Mouse (Mus musculus) small intestine, adult 2 months (tissue): ENCODE results near the gene Plekhf1. TPM values are rescaled to one million over a fixed set of nuclear protein-coding genes. Genes with fewer than 3 reads are reported as not detected.

ENCODE experiments used
- H3K27ac ChIP-seq: fragments of 200-500 bp; 2 replicates; pipeline ENCODE4 v1.5.1; 2012; ENCODE audit warnings: low read depth, low read length, control low read depth, inconsistent platforms; ENCODE audit not compliant: insufficient read depth
- H3K27me3 ChIP-seq: fragments of 200-500 bp; 2 replicates; pipeline ENCODE4 v1.6.1; 2012; ENCODE audit warnings: mild to moderate bottlenecking, moderate library complexity, low read length, inconsistent platforms; ENCODE audit not compliant: control insufficient read depth, insufficient read depth
- H3K36me3 ChIP-seq: fragments of 200-500 bp; 2 replicates; pipeline ENCODE4 v1.6.1; 2012; ENCODE audit warnings: mild to moderate bottlenecking, low read length, control low read depth, inconsistent platforms; ENCODE audit not compliant: control insufficient read depth, insufficient read depth
- H3K4me1 ChIP-seq: fragments of 200-500 bp; 2 replicates; pipeline ENCODE4 v1.6.1; 2012; ENCODE audit warnings: low read length, inconsistent platforms, mixed read lengths; ENCODE audit not compliant: control insufficient read depth, insufficient read depth, insufficient read length
- H3K4me3 ChIP-seq: fragments of 200-500 bp; 2 replicates; pipeline ENCODE4 v1.5.1; 2012; ENCODE audit warnings: low read depth, mild to moderate bottlenecking, control low read depth, inconsistent platforms, low read length, moderate library complexity
- CTCF ChIP-seq: fragments of 200-500 bp; IDR thresholded peaks from 2 replicates; pipeline ENCODE4 v1.5.1; 2012; ENCODE audit warnings: low read depth, mild to moderate bottlenecking, control low read depth, inconsistent platforms, low read length, moderate library complexity, mixed read lengths; ENCODE audit not compliant: insufficient replicate concordance, insufficient read length; ENCODE audit errors: extremely low read depth
- POLR2A ChIP-seq: fragments of 200-500 bp; IDR thresholded peaks from 2 replicates; pipeline ENCODE4 v1.6.1; 2012; ENCODE audit warnings: low read depth, mild to moderate bottlenecking, control low read depth, inconsistent platforms, low read length, moderate library complexity
- WGBS: fragments of 180-500 bp; shearing (Covaris S2); methylation state at CpG from one replicate; pipeline ENCODE4 v1.1.7; 2018; 5-methylcytosine and 5-hydroxymethylcytosine counted together
- polyA plus RNA-seq: library from polyadenylated mRNA; depleted of rRNA; stranded (reverse); fragments of >200 nt; gene quantifications from 2 replicates; pipeline ENCODE4 v1.2.3, GENCODE M21; 2012; rRNA removed

Plekhf1 gene
- polyA plus RNA-seq, 1 experiment = 12.8 TPM

DNA sequence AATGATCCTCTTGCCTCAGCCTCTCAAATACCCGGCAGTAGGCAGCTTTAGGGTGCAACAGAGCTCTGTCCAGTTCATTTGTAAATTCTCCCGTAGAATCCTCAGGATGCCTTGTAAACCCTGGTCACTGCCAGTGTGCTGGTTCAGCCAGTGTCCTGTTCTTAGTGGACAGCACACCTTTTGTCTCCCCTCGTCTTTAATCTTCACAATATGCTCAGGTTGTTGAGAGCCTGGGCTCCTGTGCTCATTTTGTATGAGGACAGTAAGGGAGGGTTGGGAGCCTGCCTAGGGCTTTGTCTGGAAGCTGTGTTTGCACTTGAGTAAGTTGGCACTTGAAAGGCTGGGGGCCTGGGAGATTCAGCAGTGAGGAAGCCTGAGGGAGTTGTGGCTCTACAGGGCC lies 47.9 kb downstream of the Plekhf1 start:
- 74% methylated on average over 3 of the region's 3 CpGs for WGBS
- TF ChIP-seq POLR2A = no peak
- TF ChIP-seq CTCF = no peak
- H3K27ac ChIP-seq = no peak overlapping the region
- 0 out of 2 replicates have a peak, but pooled peaks cover 2% of the 10 kb centered on the region for H3K27me3 ChIP-seq
- peaks cover 3% of the 10 kb centered on the region; the same call in 1 of the 2 replicates for H3K4me1 ChIP-seq
- H3K36me3 ChIP-seq = no peaks in the 10 kb centered on the region
- H3K4me3 ChIP-seq = no peak overlapping the region

GRCm38 (mm10) chr7:38176056-38176455 lies 51.8 kb downstream of the Plekhf1 start:
- TF ChIP-seq CTCF = no peak
- TF ChIP-seq POLR2A = no peak
- peaks cover 16% of the 10 kb centered on the region for H3K27me3 ChIP-seq
- no peak overlapping the region for H3K27ac ChIP-seq
- H3K4me1 ChIP-seq = no peaks in the 10 kb centered on the region
- WGBS = 39% methylated on average over 3 of the region's 3 CpGs
- H3K36me3 ChIP-seq = no peaks in the 10 kb centered on the region
- no peak overlapping the region for H3K4me3 ChIP-seq

- H3K4me1 ChIP-seq = no peaks in the 10 kb centered on the region
- TF ChIP-seq POLR2A (no peak), CTCF (no peak)
- H3K27ac ChIP-seq = no peak overlapping the region
- no peaks in the 10 kb centered on the region for H3K36me3 ChIP-seq
- 0 out of 2 replicates have a peak overlapping the region, but pooled peaks have one; percentile 0 for H3K4me3 ChIP-seq
- 21% methylated on average over 31 of the region's 31 CpGs for WGBS
- H3K27me3 ChIP-seq = peaks cover 16% of the 10 kb centered on the region
Observed at GRCm38 (mm10) chr7:38174321-38175148, 53.3 kb downstream of the Plekhf1 start.

GRCm38 (mm10) chr7:38173871-38174270 lies 53.9 kb downstream of the Plekhf1 start:
- Histone ChIP-seq H3K36me3 (no peaks in the 10 kb centered on the region), H3K4me1 (no peaks in the 10 kb centered on the region), H3K27ac (no peak overlapping the region), H3K27me3 (peaks cover 16% of the 10 kb centered on the region), H3K4me3 (no peak overlapping the region)
- whole genome bisulfite sequencing = 22% methylated on average over 14 of the region's 14 CpGs
- TF ChIP-seq CTCF = no peak

- Histone ChIP-seq H3K27me3 (no peaks in the 10 kb centered on the region), H3K27ac (no peak overlapping the region), H3K36me3 (no peaks in the 10 kb centered on the region), H3K4me3 (no peak overlapping the region), H3K4me1 (peaks cover 5% of the 10 kb centered on the region; the same call in 1 of the 2 replicates)
- WGBS = 16% methylated on average over 11 of the region's 11 CpGs
- TF ChIP-seq CTCF (no peak), POLR2A (no peak)
Observed at GRCm38 (mm10) chr7:38167724-38168141, 60.1 kb downstream of the Plekhf1 start.

Other genes starting within 250 kb of the Plekhf1 start
- 1.9 and 3.8 TPM in 2 replicates for gene Uri1, start 204.5 kb downstream of the Plekhf1 start, polyA plus RNA-seq
- gene Ccne1, start 120.5 kb downstream of the Plekhf1 start, polyA plus RNA-seq = 3.1 and 5.0 TPM in 2 replicates
- gene 1600014C10Rik, start 44.8 kb downstream of the Plekhf1 start, polyA plus RNA-seq = 8.8 and 27.4 TPM in 2 replicates
- gene Pop4, start 43.4 kb upstream of the Plekhf1 start, polyA plus RNA-seq = 3.3 and 3.7 TPM in 2 replicates